Mouse (Mus musculus): Measurements from ENCODE around the gene Abcc5.

DNA sequence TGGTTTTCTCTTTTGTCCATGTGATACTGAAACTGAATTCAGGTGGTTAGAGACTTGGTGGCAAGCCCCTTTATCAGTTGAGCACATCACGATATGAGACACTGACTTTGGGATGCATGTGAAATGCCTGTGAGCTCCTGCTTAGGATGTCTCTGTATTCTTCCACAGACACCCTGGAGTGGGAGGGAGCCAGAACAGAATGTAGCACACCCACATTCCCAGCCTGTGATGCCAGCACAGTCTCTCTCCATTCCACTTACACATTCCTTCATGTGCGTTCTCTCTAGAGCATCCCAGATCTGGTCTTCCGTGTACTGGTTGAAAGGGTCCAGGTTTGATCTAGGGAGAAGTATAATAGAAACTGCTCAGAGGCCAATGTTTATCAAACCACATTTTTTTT is 87.6 kb downstream of the Abcc5 start:
- TF ChIP-seq POLR2A (IDR thresholded peaks at IDR 0.05; ENCODE audit: borderline replicate concordance, low read depth, low read length) (no peak), CTCF (IDR thresholded peaks at IDR 0.05; ENCODE audit: low read depth, low read length) (no peak)
